Mouse (Mus musculus): ENCODE results near the gene Gsdma2. TPM values are rescaled to one million over a fixed set of nuclear protein-coding genes. Genes with fewer than 3 reads are reported as not detected.

The Gsdma2 gene
- polyA plus RNA-seq, 1 experiment from 2014 or later = not detected

- no peaks in the 10 kb centered on the region for H3K9me3 ChIP-seq
- H3K4me2 ChIP-seq (replicated peaks) = no peak overlapping the region
- peaks cover 76% of the 10 kb centered on the region for H3K36me3 ChIP-seq
- ATAC-seq = no peak
- H3K27me3 ChIP-seq = no peaks in the 10 kb centered on the region
- H3K4me1 ChIP-seq (replicated peaks) = peaks cover 16% of the 10 kb centered on the region
- WGBS = 92% methylated on average over 8 of the region's 8 CpGs
- H3K4me3 ChIP-seq (replicated peaks) = no peak overlapping the region
- H3K27ac ChIP-seq = no peak overlapping the region
- no peak overlapping the region for H3K9ac ChIP-seq (replicated peaks)
Measured at GRCm38 (mm10) chr11:98688009-98688408, 41.5 kb downstream of the Gsdma2 start.

- no peaks in the 10 kb centered on the region for H3K27me3 ChIP-seq
- 74% methylated on average over 13 of the region's 13 CpGs for WGBS
- no peak overlapping the region for H3K9ac ChIP-seq (replicated peaks)
- peaks cover 83% of the 10 kb centered on the region for H3K36me3 ChIP-seq
- no peak overlapping the region for H3K4me2 ChIP-seq (replicated peaks)
- ATAC-seq = no peak
- H3K4me1 ChIP-seq (replicated peaks) = no peaks in the 10 kb centered on the region
- no peak overlapping the region for H3K27ac ChIP-seq
- H3K9me3 ChIP-seq = no peaks in the 10 kb centered on the region
- H3K4me3 ChIP-seq (replicated peaks) = no peak overlapping the region
Measured at GRCm38 (mm10) chr11:98693201-98693600, 46.6 kb downstream of the Gsdma2 start.

GRCm38 (mm10) chr11:98693746-98694145, 47.2 kb downstream of the Gsdma2 start:
- no peak for ATAC-seq
- no peaks in the 10 kb centered on the region for H3K27me3 ChIP-seq
- no peaks in the 10 kb centered on the region for H3K4me1 ChIP-seq (replicated peaks)
- no peak overlapping the region for H3K4me3 ChIP-seq (replicated peaks)
- no peak overlapping the region for H3K27ac ChIP-seq
- 96% methylated on average over 9 of the region's 9 CpGs for WGBS
- no peak overlapping the region for H3K9ac ChIP-seq (replicated peaks)
- H3K4me2 ChIP-seq (replicated peaks) = no peak overlapping the region
- no peaks in the 10 kb centered on the region for H3K9me3 ChIP-seq
- peaks cover 79% of the 10 kb centered on the region for H3K36me3 ChIP-seq

- ATAC-seq = no peak
- Histone ChIP-seq H3K27me3 (no peaks in the 10 kb centered on the region), H3K9ac (replicated peaks) (no peak overlapping the region), H3K9me3 (no peaks in the 10 kb centered on the region), H3K4me1 (replicated peaks) (no peaks in the 10 kb centered on the region), H3K27ac (no peak overlapping the region), H3K4me3 (replicated peaks) (no peak overlapping the region), H3K36me3 (peaks cover 76% of the 10 kb centered on the region), H3K4me2 (replicated peaks) (no peak overlapping the region)
- 85% methylated on average over 9 of the region's 9 CpGs for WGBS
Measured at GRCm38 (mm10) chr11:98694301-98694700, 47.7 kb downstream of the Gsdma2 start.

GRCm38 (mm10) chr11:98695408-98695807, 48.8 kb downstream of the Gsdma2 start:
- Histone ChIP-seq H3K9ac (replicated peaks) (no peak overlapping the region), H3K4me1 (replicated peaks) (no peaks in the 10 kb centered on the region), H3K36me3 (peaks cover 65% of the 10 kb centered on the region), H3K27ac (peak overlapping the region; percentile 9; the same call in 1 of the 2 replicates), H3K9me3 (no peaks in the 10 kb centered on the region), H3K27me3 (no peaks in the 10 kb centered on the region), H3K4me2 (replicated peaks) (no peak overlapping the region), H3K4me3 (replicated peaks) (no peak overlapping the region)
- WGBS = 76% methylated on average over 14 of the region's 14 CpGs
- no peak for ATAC-seq

DNA sequence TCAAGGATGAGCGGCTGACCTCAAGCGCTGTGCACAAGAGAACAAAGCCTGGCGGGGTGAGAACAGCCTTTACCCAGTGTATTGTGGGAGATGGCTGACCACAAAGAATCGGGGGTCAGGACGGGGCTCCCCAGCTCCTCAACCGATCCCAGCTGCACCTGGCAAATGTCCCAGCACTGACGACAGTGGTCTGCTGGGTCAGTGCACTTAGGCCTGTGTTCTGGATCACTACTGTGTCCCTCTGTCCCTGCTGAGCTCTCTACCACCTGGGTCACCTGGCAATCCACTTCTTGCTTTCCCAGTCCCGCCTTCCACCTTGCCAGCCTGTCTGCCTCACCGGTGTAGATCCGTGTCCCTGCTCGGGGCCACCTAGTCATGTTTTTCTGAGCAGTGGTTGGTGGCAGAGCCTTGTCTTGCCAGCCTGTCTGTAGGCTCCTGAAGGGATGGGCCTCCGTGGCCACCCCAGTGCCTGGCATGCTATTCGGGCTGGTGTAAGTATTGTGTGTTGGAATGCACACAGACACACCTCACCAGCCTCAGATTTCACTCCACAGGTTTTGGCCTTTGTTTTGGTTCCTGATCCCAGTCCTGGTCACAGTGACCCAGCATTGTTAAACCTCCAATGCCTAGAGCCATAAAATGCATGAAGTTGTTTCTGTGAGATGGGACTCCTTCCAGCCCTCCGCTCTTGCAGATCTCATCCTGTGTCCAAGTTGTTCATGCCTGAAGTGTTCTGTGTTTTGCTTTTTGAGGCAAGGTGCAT, 50.1 kb downstream of the Gsdma2 start:
- H3K4me2 ChIP-seq (replicated peaks) = no peak overlapping the region
- peaks cover 53% of the 10 kb centered on the region for H3K36me3 ChIP-seq
- 86% methylated on average over 14 of the region's 14 CpGs for WGBS
- ATAC-seq = no peak
- no peaks in the 10 kb centered on the region for H3K27me3 ChIP-seq
- no peaks in the 10 kb centered on the region for H3K4me1 ChIP-seq (replicated peaks)
- H3K9ac ChIP-seq (replicated peaks) = no peak overlapping the region
- 0 out of 2 replicates have a peak overlapping the region, but pooled peaks have one; percentile 5 for H3K27ac ChIP-seq
- H3K4me3 ChIP-seq (replicated peaks) = no peak overlapping the region
- H3K9me3 ChIP-seq = no peaks in the 10 kb centered on the region

GRCm38 (mm10) chr11:98697225-98697624, 50.7 kb downstream of the Gsdma2 start:
- no peaks in the 10 kb centered on the region for H3K4me1 ChIP-seq (replicated peaks)
- H3K4me2 ChIP-seq (replicated peaks) = no peak overlapping the region
- no peak for ATAC-seq
- H3K9me3 ChIP-seq = no peaks in the 10 kb centered on the region
- no peaks in the 10 kb centered on the region for H3K27me3 ChIP-seq
- H3K9ac ChIP-seq (replicated peaks) = no peak overlapping the region
- 0 out of 2 replicates have a peak overlapping the region, but pooled peaks have one; percentile 5 for H3K27ac ChIP-seq
- H3K36me3 ChIP-seq = peaks cover 47% of the 10 kb centered on the region
- H3K4me3 ChIP-seq (replicated peaks) = no peak overlapping the region
- 89% methylated on average over 12 of the region's 12 CpGs for WGBS

DNA sequence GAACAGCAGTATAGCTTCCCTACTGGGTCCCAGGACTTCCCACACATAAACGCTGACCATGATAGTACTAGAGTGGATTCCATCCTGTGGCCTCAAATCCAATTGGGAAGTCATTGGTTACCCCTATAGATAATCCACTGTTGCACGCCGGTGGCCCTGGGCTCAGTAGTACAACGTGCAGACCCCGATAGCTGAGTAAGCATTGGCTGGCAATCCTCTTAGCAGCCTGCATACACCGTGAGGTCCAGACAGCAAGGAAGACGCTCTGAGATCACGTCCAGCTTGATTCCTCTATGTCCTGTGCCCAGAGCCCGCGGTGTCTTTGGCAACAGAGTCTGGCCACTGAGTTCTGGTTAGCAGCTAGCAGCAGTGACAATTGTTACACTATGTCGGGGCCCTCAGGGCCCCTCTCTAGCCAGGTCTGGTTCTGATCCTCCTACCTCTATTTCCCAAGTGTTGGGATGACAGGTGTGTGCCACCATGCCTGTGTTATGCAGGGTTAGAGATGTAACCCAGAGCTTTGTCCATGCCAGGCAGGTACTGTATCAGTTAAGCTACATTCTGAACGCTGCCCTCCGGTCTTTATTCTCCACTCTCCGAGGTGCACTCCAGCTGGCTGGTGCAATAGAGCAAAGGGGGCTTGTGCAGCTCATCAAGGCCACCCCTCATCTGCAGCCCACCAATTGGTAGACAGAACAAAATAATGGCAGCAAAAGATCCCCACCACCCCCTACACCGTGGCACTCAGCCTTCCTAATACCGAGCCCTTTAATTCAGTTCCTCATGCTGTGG, 52.5 kb downstream of the Gsdma2 start:
- Histone ChIP-seq H3K9ac (replicated peaks) (no peak overlapping the region), H3K4me2 (replicated peaks) (no peak overlapping the region), H3K4me1 (replicated peaks) (no peaks in the 10 kb centered on the region), H3K9me3 (no peaks in the 10 kb centered on the region), H3K36me3 (peaks cover 35% of the 10 kb centered on the region), H3K4me3 (replicated peaks) (no peak overlapping the region), H3K27me3 (no peaks in the 10 kb centered on the region), H3K27ac (no peak overlapping the region)
- WGBS = 85% methylated on average over 16 of the region's 16 CpGs
- ATAC-seq = no peak

GRCm38 (mm10) chr11:98699911-98700310, 53.4 kb downstream of the Gsdma2 start:
- no peak overlapping the region for H3K9ac ChIP-seq (replicated peaks)
- H3K27ac ChIP-seq = no peak overlapping the region
- 37% methylated on average over 4 of the region's 4 CpGs for WGBS
- H3K4me1 ChIP-seq (replicated peaks) = no peaks in the 10 kb centered on the region
- no peak overlapping the region for H3K4me2 ChIP-seq (replicated peaks)
- H3K27me3 ChIP-seq = no peaks in the 10 kb centered on the region
- ATAC-seq = peak; percentile 57; the same call in 1 of the 2 replicates
- H3K9me3 ChIP-seq = no peaks in the 10 kb centered on the region
- H3K36me3 ChIP-seq = peaks cover 35% of the 10 kb centered on the region
- no peak overlapping the region for H3K4me3 ChIP-seq (replicated peaks)

GRCm38 (mm10) chr11:98701213-98701670, 54.7 kb downstream of the Gsdma2 start, which contains the start of gene Csf3:
Csf3 (plus strand) TSS chr11:98701263.
- no peak within 1 kb of the TSS for H3K4me2 ChIP-seq (replicated peaks)
- 36% methylated on average over 10 of the region's 10 CpGs for WGBS
- H3K9me3 ChIP-seq = no peaks in the 10 kb centered on the region
- H3K4me3 ChIP-seq (replicated peaks) = no peak within 1 kb of the TSS
- no peaks in the 10 kb centered on the region for H3K4me1 ChIP-seq (replicated peaks)
- no peak for ATAC-seq
- no peak within 1 kb of the TSS; the same call in 1 of the 2 replicates for H3K9ac ChIP-seq (replicated peaks)
- peaks cover 35% of the 10 kb centered on the region for H3K36me3 ChIP-seq
- H3K27me3 ChIP-seq = no peaks in the 10 kb centered on the region
- no peak within 1 kb of the TSS for H3K27ac ChIP-seq

DNA sequence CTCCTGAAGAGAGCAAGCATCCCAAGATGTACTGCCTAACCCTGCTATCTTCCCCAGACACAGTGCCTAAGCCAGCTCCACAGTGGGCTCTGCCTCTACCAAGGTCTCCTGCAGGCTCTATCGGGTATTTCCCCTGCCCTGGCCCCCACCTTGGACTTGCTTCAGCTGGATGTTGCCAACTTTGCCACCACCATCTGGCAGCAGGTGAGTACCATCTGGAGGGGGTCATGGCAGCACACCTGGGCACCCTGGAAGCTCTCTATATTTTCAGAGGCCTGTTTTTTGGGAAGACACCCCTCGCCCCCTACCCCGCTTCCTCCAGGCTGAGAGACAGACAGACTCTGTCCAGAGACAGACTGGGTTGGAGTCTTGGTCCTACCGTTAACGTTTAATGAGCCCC, 55.8 kb downstream of the Gsdma2 start:
- Histone ChIP-seq H3K27me3 (no peaks in the 10 kb centered on the region), H3K4me3 (replicated peaks) (no peak overlapping the region), H3K4me1 (replicated peaks) (no peaks in the 10 kb centered on the region), H3K9me3 (no peaks in the 10 kb centered on the region), H3K4me2 (replicated peaks) (no peak overlapping the region), H3K27ac (no peak overlapping the region), H3K9ac (replicated peaks) (no peak overlapping the region), H3K36me3 (peaks cover 39% of the 10 kb centered on the region)
- WGBS = 76% methylated on average over 5 of the region's 5 CpGs
- no peak for ATAC-seq

DNA sequence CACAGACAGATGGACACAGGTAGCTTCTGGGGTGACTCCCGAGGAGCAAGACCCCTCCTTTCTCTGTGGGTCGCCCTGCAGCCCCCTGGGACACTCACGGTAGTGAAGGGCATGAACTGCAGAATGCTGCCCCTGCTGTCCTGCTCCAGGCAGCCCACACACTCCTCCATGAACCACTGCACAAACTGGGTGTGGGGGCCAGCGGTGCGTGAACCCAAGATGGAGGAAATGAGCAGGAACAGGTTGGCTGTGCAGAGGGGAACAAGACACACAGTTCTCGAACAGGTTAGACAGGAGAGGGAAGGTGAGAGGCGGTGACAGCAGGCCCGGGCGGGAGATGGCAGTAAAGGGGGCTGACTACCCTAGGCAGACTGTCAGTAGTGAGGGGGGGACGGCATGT, 58.5 kb downstream of the Gsdma2 start:
- WGBS = 92% methylated on average over 10 of the region's 10 CpGs
- H3K36me3 ChIP-seq = peaks cover 66% of the 10 kb centered on the region
- H3K9me3 ChIP-seq = no peaks in the 10 kb centered on the region
- no peak overlapping the region for H3K4me3 ChIP-seq (replicated peaks)
- no peak overlapping the region for H3K4me2 ChIP-seq (replicated peaks)
- H3K9ac ChIP-seq (replicated peaks) = 0 out of 2 replicates have a peak overlapping the region, but pooled peaks have one; percentile 23
- H3K4me1 ChIP-seq (replicated peaks) = no peaks in the 10 kb centered on the region
- ATAC-seq = no peak
- no peak overlapping the region for H3K27ac ChIP-seq
- H3K27me3 ChIP-seq = no peaks in the 10 kb centered on the region
